Mouse (Mus musculus): ENCODE measurements around the gene Gm42372. TPM values are rescaled to one million over a fixed set of nuclear protein-coding genes. Genes with fewer than 3 reads are reported as not detected.

The Gm42372 gene
- polyA plus RNA-seq, 1 experiment from 2014 or later: 0.32 TPM

GRCm38 (mm10) chr7:16980348-16980747 lies 2.5 kb upstream of the Gm42372 start:
- Histone ChIP-seq H3K4me2 (ENCODE audit: low read depth, low read length) (peak overlapping the region; percentile 46), H3K9ac (ENCODE audit: low read depth, low read length) (peak overlapping the region; percentile 50)
- peak; percentile 79 for ATAC-seq

GRCm38 (mm10) chr7:16987541-16988149 lies 4.8 kb downstream of the Gm42372 start:
- Histone ChIP-seq H3K36me3 (ENCODE audit: control insufficient read depth, insufficient read depth, low read length) (no peaks in the 10 kb centered on the region), H3K9ac (ENCODE audit: low read depth, low read length) (no peak overlapping the region), H3K27ac (ENCODE audit: low read length) (no peak overlapping the region), H3K4me2 (ENCODE audit: low read depth, low read length) (no peak overlapping the region), H3K9me3 (ENCODE audit: control insufficient read depth, low read length) (no peaks in the 10 kb centered on the region), H3K4me3 (ENCODE audit: low read length) (no peak overlapping the region), H3K27me3 (replicated peaks; ENCODE audit: control insufficient read depth, insufficient read depth, low read length) (no peaks in the 10 kb centered on the region), H3K4me1 (ENCODE audit: control insufficient read depth, insufficient read depth, low read length) (peaks cover 32% of the 10 kb centered on the region)
- no peak for ATAC-seq
- WGBS: 35% methylated on average over 7 of the region's 7 CpGs

More at GRCm38 (mm10) chr7:16980348-16980747, 2.5 kb upstream of the Gm42372 start:
- peak overlapping the region; percentile 31 for H3K4me3 ChIP-seq (ENCODE audit: low read length)
- whole genome bisulfite sequencing: under 1% methylated on average over 12 of the region's 12 CpGs
- peaks cover 7% of the 10 kb centered on the region; the same call in 1 of the 2 replicates for H3K4me1 ChIP-seq (ENCODE audit: control insufficient read depth, insufficient read depth, low read length)
- no peaks in the 10 kb centered on the region for H3K36me3 ChIP-seq (ENCODE audit: control insufficient read depth, insufficient read depth, low read length)
- no peaks in the 10 kb centered on the region for H3K27me3 ChIP-seq (replicated peaks; ENCODE audit: control insufficient read depth, insufficient read depth, low read length)
- H3K27ac ChIP-seq (ENCODE audit: low read length): peak overlapping the region; percentile 71
- H3K9me3 ChIP-seq (ENCODE audit: control insufficient read depth, low read length): no peaks in the 10 kb centered on the region

GRCm38 (mm10) chr7:16988405-16988804 lies 5.5 kb downstream of the Gm42372 start:
- Histone ChIP-seq H3K9me3 (ENCODE audit: control insufficient read depth, low read length) (no peaks in the 10 kb centered on the region), H3K9ac (ENCODE audit: low read depth, low read length) (no peak overlapping the region), H3K4me3 (ENCODE audit: low read length) (no peak overlapping the region), H3K36me3 (ENCODE audit: control insufficient read depth, insufficient read depth, low read length) (no peaks in the 10 kb centered on the region), H3K27me3 (replicated peaks; ENCODE audit: control insufficient read depth, insufficient read depth, low read length) (no peaks in the 10 kb centered on the region), H3K4me1 (ENCODE audit: control insufficient read depth, insufficient read depth, low read length) (peaks cover 28% of the 10 kb centered on the region), H3K4me2 (ENCODE audit: low read depth, low read length) (no peak overlapping the region), H3K27ac (ENCODE audit: low read length) (peak overlapping the region; percentile 43)
- WGBS: 42% methylated on average over 3 of the region's 3 CpGs
- no peak for ATAC-seq

DNA sequence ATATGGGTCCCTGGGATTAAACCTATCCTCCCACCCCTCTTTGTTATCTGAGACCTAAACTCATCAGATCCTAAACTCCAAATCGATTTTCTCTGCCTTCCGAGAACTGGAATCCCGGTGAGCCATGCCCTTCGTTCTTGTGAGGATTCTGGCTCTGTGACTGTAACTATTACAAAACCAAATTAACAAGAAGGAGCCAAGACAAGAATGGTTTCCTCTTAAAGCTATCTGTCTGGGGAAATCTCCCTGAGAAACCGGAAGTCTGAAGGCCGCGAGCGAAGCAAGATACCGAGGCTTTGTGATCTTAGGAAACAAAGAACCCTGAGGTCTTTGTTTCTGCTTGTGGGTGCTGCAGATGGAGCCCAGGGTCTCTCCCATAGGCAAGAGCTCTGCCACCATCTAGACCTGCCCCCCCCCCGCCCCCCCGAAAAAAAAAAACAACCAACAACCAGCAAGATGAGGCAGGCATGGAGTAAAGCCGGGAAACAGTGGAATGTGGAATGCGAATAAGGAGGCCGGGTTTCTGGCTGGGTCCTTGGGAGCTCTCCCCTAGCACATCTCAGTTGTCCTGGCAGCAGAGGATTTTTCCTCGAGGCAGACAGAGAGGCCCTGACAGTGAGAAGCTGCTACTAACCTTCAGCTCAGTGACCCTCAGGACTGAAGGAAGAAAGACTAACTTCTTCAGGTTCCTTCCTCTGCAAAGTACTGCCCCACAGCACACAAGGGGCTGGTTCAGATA lies 7.3 kb downstream of the Gm42372 start:
- H3K4me2 ChIP-seq (ENCODE audit: low read depth, low read length): peak overlapping the region; percentile 32
- no peaks in the 10 kb centered on the region for H3K36me3 ChIP-seq (ENCODE audit: control insufficient read depth, insufficient read depth, low read length)
- no peaks in the 10 kb centered on the region for H3K27me3 ChIP-seq (replicated peaks; ENCODE audit: control insufficient read depth, insufficient read depth, low read length)
- peak overlapping the region; percentile 82 for H3K27ac ChIP-seq (ENCODE audit: low read length)
- WGBS: 24% methylated on average over 15 of the region's 15 CpGs
- H3K4me1 ChIP-seq (ENCODE audit: control insufficient read depth, insufficient read depth, low read length): peaks cover 35% of the 10 kb centered on the region
- no peak for ATAC-seq
- H3K9ac ChIP-seq (ENCODE audit: low read depth, low read length): peak overlapping the region; percentile 50; the same call in 1 of the 2 replicates
- peak overlapping the region; percentile 13; the same call in 1 of the 2 replicates for H3K4me3 ChIP-seq (ENCODE audit: low read length)
- no peaks in the 10 kb centered on the region for H3K9me3 ChIP-seq (ENCODE audit: control insufficient read depth, low read length)

DNA sequence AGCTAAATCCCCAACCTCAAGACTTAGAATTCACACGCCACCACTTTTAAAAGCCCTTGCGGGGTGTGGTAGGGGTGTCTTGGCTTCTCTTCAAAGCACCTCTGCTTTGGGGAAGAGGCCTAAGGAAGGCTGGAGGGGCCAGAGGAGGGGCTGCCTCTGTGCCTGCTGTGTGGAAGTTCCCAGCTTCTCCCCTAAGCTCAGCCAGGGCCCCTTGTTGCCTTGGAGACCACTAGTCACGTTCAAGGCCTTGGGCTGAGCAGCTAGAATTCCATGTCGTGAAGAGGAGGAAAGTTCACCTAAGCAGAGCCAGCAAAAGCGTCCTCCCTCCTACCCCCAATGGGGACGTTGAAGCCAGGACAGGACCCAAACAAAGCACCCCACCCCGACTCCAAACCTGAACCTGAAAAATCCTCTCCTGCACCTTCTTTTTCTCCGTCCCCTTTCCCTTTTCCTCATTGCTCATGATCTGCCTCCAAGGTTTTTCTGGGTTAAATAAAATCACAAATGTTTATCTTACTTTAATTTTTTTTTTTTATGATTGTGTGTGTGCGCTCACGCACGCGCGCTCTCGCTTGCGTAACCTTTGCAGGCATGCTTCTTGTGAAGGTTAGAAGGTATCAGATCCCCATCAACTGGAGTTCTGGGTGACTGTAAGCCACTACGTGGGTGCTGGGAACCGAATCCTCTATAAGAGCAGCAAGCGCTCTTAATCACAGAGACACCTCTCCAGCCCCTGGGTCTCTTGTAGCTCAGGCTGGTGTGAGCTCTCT lies 9.0 kb downstream of the Gm42372 start:
- no peaks in the 10 kb centered on the region for H3K9me3 ChIP-seq (ENCODE audit: control insufficient read depth, low read length)
- peak overlapping the region; percentile 39 for H3K4me2 ChIP-seq (ENCODE audit: low read depth, low read length)
- WGBS: 29% methylated on average over 18 of the region's 18 CpGs
- H3K4me1 ChIP-seq (ENCODE audit: control insufficient read depth, insufficient read depth, low read length): peaks cover 50% of the 10 kb centered on the region
- ATAC-seq: peak; percentile 83
- 0 out of 2 replicates have a peak overlapping the region, but pooled peaks have one; percentile 1 for H3K4me3 ChIP-seq (ENCODE audit: low read length)
- no peaks in the 10 kb centered on the region for H3K36me3 ChIP-seq (ENCODE audit: control insufficient read depth, insufficient read depth, low read length)
- H3K27ac ChIP-seq (ENCODE audit: low read length): peak overlapping the region; percentile 94
- no peaks in the 10 kb centered on the region for H3K27me3 ChIP-seq (replicated peaks; ENCODE audit: control insufficient read depth, insufficient read depth, low read length)
- peak overlapping the region; percentile 26 for H3K9ac ChIP-seq (ENCODE audit: low read depth, low read length)

GRCm38 (mm10) chr7:16992451-16992807 lies 9.5 kb downstream of the Gm42372 start, which contains the start of gene Ccdc8:
Ccdc8 (plus strand) TSS chr7:16992708.
- H3K36me3 ChIP-seq (ENCODE audit: control insufficient read depth, insufficient read depth, low read length): peaks cover 2% of the 10 kb centered on the region; the same call in 1 of the 2 replicates
- H3K27ac ChIP-seq (ENCODE audit: low read length): peak within 1 kb of the TSS; percentile 94
- H3K27me3 ChIP-seq (replicated peaks; ENCODE audit: control insufficient read depth, insufficient read depth, low read length): no peaks in the 10 kb centered on the region
- 92% methylated on average over 5 of the region's 5 CpGs for WGBS
- H3K9me3 ChIP-seq (ENCODE audit: control insufficient read depth, low read length): no peaks in the 10 kb centered on the region
- H3K9ac ChIP-seq (ENCODE audit: low read depth, low read length): peak within 1 kb of the TSS; percentile 85
- peak within 1 kb of the TSS; percentile 84 for H3K4me2 ChIP-seq (ENCODE audit: low read depth, low read length)
- peaks cover 51% of the 10 kb centered on the region for H3K4me1 ChIP-seq (ENCODE audit: control insufficient read depth, insufficient read depth, low read length)
- H3K4me3 ChIP-seq (ENCODE audit: low read length): peak within 1 kb of the TSS; percentile 74
- ATAC-seq: no peak

- WGBS: 1% methylated on average over 27 of the region's 27 CpGs
- ATAC-seq: peak; percentile 85
- Histone ChIP-seq H3K4me3 (ENCODE audit: low read length) (peak overlapping the region; percentile 74), H3K4me1 (ENCODE audit: control insufficient read depth, insufficient read depth, low read length) (peaks cover 52% of the 10 kb centered on the region), H3K36me3 (ENCODE audit: control insufficient read depth, insufficient read depth, low read length) (peaks cover 4% of the 10 kb centered on the region), H3K9me3 (ENCODE audit: control insufficient read depth, low read length) (no peaks in the 10 kb centered on the region), H3K4me2 (ENCODE audit: low read depth, low read length) (peak overlapping the region; percentile 84), H3K27me3 (replicated peaks; ENCODE audit: control insufficient read depth, insufficient read depth, low read length) (no peaks in the 10 kb centered on the region), H3K27ac (ENCODE audit: low read length) (peak overlapping the region; percentile 92), H3K9ac (ENCODE audit: low read depth, low read length) (peak overlapping the region; percentile 85)
Observed at GRCm38 (mm10) chr7:16993651-16994399, 10.9 kb downstream of the Gm42372 start.

DNA sequence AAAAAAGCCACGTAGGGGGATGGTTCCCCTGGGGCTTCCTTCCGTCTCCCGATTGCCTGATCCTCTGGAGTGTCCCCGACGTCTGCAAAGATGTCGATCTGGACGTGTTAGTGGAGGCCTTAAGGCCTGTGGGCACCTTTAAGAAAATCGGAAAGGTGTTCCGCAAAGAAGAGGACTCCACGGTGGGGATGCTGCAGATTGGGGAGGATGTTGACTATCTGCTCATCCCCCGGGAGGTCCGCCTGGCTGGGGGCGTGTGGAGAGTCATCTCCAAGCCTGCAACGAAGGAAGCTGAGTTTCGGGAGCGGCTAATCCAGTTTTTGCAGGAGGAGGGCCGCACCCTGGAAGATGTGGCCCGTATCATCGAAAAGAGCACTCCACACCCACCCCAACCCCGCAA lies 11.5 kb downstream of the Gm42372 start:
- no peak for ATAC-seq
- 3% methylated on average over 20 of the region's 20 CpGs for WGBS
- H3K27me3 ChIP-seq (replicated peaks; ENCODE audit: control insufficient read depth, insufficient read depth, low read length): no peaks in the 10 kb centered on the region
- peak overlapping the region; percentile 74 for H3K4me3 ChIP-seq (ENCODE audit: low read length)
- peaks cover 4% of the 10 kb centered on the region for H3K36me3 ChIP-seq (ENCODE audit: control insufficient read depth, insufficient read depth, low read length)
- peak overlapping the region; percentile 85 for H3K9ac ChIP-seq (ENCODE audit: low read depth, low read length)
- peaks cover 52% of the 10 kb centered on the region for H3K4me1 ChIP-seq (ENCODE audit: control insufficient read depth, insufficient read depth, low read length)
- peak overlapping the region; percentile 92 for H3K27ac ChIP-seq (ENCODE audit: low read length)
- H3K4me2 ChIP-seq (ENCODE audit: low read depth, low read length): peak overlapping the region; percentile 84
- no peaks in the 10 kb centered on the region for H3K9me3 ChIP-seq (ENCODE audit: control insufficient read depth, low read length)
